Mouse (Mus musculus) cortical plate, adult 2 months (tissue): ENCODE results near the gene Casc4.
A peak's percentile ranks its signal among the peaks of the same experiment; 100 is the strongest.

ENCODE experiments used
- CTCF ChIP-seq: fragments of 200-500 bp; IDR thresholded peaks from 2 replicates; pipeline ENCODE4 v1.5.1; 2011; ENCODE audit warnings: mild to moderate bottlenecking, control low read depth, low read length; ENCODE audit not compliant: insufficient read depth; ENCODE audit errors: extremely low read depth
- POLR2A ChIP-seq: fragments of 200-500 bp; IDR thresholded peaks from 2 replicates; pipeline ENCODE4 v1.6.1; 2011; ENCODE audit warnings: mild to moderate bottlenecking, low read length, control low read depth; ENCODE audit not compliant: insufficient read depth; ENCODE audit errors: extremely low read depth

- TF ChIP-seq POLR2A (peak; percentile 75; the same call in 1 of the 2 replicates), CTCF (no peak)
Observed at GRCm38 (mm10) chr2:121956224-121957018, 89.7 kb downstream of the Casc4 start.
